Mouse (Mus musculus): ENCODE results near the gene Lpar1.
"Not testable (repeated sequence)": the region's sequence is repeated elsewhere in the genome, so short reads cannot be mapped to it uniquely, and the experiment has no call there.

Gene Lpar1

DNA sequence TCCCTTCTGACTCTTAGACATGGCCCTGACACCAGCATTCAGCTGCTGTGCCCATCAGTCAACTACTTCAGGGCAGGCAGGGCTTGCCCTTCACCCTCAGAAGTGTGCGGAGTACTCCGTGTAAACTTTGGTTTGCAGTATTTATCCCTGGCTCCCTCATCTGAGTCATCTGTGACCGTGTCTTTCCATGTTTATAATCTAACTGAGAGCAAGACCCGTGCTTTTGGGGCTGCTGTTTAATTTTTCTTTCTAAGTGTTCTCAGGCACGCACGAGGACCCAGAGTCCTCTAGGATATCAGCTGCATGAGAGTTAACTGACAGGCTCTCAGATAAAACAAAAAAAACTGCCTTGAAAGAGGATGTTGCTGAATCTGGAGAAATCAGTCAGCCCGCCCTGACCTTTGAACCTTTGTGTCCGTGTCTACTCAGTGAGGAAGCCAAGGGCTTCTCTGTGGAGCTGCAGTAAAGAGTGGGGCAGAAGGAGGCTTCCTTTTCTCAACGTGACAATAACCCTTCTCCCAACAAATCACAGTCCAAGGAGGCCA, 7.7 kb downstream of the Lpar1 start:
- DNase-seq (ENCODE audit: low spot score), result peak; percentile 18

DNA sequence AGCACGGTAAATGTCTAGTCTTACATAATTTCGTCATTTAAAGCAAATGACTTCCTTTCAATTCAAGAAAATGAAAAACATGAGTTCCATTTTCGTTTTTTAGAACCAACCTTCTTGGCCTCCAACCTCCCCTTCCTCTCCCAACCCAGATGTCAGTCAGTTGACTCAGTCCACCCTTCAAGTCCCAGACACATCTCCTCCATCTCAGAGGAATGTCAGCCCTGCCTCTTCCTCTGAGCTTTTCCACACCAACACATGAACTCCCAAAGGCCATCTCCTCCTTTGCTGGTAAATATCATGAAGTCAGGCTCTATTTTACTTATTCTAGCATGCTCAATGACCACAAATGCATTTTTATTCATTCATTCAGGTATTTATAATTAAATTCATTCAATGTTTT, 10.5 kb downstream of the Lpar1 start:
- DNase-seq (ENCODE audit: low spot score), result no peak

DNA sequence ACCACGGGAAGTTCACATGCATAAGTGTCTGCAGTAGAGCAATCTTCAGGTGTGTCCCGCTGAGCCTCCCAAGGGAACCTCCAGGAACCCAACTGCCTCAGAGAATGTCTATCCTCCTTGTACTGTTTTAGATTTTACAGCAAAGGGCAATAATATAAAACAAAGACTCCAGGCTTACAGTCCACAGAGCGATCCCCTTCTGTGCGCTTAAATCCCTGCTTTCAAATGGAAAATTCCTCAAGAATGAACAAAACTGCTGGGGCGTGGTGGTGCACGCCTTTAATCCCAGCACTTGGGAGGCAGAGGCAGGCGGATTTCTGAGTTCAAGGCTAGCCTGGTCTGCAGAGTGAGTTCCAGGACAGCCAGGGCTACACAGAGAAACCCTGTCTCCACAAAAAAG, 11.0 kb downstream of the Lpar1 start:
- not testable (repeated sequence) for DNase-seq (ENCODE audit: low spot score)

DNA sequence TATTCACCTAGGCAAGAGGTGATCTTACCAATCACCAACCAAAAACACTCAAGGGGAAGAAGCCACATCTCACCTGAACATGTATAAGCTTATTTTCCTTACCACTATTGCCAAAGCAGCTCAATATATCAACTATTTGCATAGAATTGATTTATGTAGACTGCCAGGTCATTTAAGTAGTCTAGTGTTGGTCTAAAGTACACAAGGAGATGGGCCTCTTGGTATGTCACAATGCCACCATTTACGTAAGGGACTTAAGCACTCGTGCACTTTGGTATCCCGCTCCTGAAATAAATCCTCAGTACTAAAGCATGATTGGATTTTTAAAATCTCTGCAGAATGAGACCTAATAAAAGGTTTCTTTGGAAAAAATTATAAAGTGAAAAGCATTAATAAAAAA, 12.9 kb downstream of the Lpar1 start:
- no peak for DNase-seq (ENCODE audit: low spot score)

DNA sequence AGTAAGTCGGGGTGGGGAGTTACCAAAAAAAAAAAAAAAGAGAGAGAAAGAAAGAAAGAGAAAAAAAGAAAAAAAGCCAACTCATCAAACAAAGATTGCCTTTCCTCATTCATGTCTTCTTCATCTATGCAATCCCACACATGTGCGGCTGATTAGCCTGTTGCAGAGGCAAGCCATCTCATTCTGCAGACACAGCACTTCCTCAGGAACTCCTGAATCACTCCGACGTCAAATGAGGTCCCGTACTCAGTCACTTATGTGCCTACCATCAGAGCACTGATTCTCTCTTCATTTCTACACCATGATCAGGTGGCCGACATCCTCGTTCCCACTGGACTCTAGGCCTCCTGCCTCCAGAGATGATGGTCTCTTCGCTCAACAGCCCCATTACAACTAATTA, 13.3 kb downstream of the Lpar1 start:
- DNase-seq (ENCODE audit: low spot score), result no peak

DNA sequence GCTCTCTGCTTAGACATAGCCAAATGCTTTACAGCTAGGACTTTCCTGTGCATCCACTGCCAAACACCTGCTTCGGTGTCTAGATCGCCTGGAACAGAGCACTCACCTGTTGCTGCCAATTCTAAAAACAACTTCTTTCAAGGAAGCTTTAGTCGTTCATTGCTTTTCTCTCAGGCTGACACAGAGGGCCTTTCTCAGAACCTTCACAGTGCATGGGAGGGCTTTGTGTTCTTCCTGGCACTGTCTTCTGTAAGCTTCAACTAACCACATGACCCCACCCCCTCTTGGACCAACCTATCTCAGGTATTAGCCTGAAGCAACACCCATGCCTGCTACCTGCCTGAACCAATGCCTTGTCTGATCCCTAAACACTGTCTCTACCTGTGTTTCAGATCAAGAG, 15.0 kb downstream of the Lpar1 start:
- no peak for DNase-seq (ENCODE audit: low spot score)

DNA sequence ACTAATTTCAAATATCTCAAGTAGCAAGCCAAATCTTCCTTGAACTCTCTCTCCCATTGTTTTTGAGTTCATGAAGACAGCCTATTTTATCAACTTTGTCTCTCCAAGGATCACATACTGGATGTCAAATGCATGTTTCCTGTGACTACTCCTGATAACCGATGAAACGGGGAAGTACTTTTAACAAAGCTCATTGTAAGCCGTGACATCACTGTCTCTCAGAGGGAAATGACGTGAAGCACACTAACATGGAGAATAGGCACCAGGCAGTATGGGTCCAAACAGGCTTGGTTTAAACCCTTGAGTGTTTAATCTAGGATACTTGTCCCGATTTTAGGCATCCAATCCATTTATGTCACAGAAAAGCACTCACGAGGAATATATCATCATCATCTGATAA, 17.9 kb downstream of the Lpar1 start:
- DNase-seq (ENCODE audit: low spot score), result no peak

DNA sequence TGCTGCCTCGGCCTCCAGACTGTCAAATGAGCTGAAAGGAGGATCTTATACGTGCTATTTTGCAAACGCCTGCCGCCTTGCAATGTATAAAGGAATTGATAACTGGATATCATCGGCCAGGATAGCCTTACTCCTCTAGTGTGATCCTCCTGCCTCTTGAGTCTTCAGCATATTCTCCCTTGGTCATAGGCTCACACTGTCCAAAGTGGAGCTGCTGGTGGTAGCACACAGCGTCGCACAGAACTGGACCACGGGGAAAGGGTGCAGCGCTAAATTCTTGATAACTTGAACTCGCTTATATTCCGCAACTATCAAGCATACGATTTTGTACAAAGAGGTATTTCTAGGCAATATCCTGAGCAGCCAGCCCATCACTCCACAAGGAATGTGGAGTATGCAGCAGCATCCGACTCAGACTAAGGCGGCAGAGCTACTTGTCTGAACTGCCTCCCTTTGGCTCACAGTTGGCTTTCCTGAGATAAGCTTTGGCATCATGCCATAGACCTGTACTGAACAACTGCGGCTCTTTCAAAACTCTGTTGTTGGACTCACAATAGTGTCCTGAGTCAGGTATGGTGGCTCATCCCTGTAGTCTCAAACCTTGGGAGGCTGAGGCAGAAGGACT, 18.9 kb downstream of the Lpar1 start:
- peak; percentile 33 for DNase-seq (ENCODE audit: low spot score)

DNA sequence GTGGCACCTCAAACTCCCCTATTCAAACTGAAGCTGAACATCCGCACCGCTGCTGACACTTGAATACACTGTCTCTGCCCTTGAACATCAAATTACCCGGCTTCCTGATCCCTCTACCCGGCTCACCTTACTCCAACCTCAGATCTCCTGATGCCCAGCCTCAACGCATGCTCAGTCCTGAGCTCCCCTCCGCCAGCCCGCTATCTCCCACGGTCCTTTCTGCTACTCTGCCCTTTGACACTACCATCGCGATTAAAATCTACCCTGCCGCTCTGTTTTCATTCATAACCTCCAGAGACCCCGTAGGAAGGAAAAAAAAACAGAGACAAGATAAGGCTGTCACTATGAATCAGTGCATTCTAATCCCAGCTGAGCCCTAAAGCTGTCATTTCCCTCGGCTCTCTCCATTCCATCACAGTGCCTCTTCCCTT, 19.5 kb downstream of the Lpar1 start:
- no peak for DNase-seq (ENCODE audit: low spot score)

DNA sequence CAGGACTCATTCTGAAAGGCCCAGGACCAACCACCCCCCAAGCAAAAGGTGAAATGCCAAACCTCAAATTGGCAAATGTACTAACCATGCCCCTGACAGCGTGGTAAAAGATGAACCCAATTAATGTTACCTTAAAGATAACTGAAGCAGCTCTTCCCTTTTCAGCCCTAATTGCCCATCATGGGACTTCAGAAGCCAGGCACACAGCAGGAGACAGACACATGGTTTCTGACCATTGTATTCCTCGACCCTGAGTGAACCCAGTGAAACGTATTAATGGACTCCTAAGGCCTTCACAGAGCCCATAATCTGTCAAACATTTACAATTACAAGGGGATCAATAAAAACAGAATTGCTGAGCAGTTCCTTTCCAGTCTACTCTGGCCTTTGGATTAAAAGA, 20.2 kb downstream of the Lpar1 start:
- DNase-seq (ENCODE audit: low spot score), result no peak

DNA sequence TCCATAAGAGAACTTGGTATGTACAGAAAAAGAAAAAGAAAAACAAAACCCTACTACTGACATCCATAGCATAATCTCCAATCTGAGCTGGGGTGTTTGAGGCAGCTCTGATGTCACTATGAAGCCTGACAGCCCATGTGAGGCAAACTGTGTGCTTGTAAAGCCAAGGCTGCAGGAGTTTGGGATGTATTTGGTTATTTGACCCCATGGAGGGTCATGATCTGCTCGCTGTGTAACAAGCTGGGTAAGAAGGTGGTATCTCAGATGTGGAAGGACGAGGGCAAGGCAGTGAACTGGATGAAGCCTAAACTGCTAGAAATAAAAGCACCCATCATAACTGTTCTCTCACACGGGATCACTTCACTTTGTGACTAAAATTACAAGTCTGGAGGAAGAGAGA, 21.4 kb downstream of the Lpar1 start:
- DNase-seq (ENCODE audit: low spot score), result no peak

DNA sequence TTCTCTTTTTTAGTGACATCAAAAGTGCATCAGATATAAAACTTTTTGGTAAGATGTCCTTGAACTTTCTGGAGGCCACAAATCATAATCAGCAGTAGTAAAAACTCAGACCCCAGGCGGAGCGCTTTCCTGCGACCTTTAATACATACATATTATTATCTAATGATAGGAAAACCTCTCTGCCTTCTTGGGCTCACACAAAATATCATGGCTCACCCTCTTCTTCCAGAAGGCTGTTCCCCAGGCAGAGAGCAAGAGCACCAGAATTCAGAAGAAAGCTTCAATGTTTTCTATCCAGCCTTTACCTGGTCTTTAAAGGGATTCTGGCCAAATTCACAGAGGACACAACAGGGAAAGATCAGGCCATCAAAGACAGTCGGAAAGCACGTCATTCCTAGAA, 23.0 kb downstream of the Lpar1 start:
- no peak for DNase-seq (ENCODE audit: low spot score)

DNA sequence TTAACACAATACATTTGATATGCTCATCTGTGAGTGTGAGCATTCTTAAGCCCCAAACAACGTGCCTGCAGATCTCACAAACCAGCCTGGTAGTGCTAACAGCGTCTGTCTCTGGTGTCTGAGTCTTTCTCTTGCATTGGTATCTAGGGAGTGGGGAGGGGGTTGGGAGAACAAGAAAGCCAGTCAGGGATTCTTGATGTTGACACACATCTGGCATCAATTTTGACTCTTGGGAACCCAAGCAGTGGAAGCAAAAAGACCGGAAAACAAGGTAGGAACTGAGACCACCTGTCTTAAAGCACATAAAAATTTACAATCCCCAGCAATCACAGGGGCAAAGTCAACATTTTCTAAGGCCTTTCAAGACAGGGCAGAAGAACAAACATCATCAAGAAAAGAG, 23.4 kb downstream of the Lpar1 start:
- no peak for DNase-seq (ENCODE audit: low spot score)

DNA sequence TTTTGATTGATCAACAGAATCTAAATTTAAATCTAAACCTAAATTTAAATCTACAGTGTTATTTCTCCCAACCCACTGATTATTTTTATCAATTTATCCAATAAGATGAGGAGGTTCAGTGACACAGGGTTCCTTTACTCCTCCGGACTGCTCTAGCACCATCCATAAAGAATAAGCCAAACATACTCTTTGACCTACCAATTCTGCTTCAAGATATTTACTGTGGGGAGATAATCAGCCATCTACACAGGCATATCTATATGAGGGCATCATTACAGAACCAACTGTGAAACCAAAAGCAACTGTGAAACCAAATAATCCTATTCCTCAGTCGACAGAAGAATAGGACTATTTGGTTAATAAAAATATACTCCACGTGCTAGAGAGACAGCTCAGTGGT, 25.8 kb downstream of the Lpar1 start:
- DNase-seq (ENCODE audit: low spot score), result no peak

DNA sequence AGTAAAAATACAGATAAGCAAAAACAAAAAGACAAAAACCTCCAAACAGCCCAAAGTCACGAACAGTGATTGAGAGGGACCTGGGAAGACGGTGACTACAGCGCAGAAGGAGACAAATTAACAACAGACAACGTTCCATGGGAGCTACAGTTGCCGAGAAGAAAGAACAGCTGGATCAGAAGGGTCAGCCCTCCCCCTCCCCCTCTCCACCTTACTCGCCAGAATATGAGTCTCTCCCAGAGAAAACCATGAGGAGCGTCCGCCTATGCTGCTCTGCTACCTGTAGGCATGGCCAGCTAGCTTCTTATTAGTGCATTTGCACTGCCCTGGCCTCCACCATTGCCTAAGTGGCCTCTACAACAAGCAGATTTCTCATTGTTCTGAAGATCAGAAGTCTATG, 32.6 kb downstream of the Lpar1 start:
- DNase-seq (ENCODE audit: low spot score), result no peak

DNA sequence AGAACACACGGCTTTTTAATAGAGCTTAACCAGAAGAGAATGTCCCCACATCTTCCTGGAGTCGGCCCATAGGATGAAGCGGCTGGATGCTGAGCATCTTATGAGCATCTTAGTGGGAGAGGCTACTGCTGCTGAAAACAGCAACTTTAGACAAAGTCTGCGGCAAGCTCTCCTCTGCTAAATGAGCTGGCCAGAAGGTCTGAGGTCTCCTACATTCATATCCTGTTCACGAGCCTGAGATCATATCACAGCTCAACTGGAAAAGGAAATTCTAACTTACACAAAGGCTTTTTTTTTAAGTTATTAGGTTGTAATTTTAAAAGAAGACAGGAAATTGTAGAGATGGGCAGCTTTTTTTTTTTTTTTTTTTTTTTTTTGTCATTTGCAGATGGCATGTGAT, 33.2 kb downstream of the Lpar1 start:
- DNase-seq (ENCODE audit: low spot score), result no peak

DNA sequence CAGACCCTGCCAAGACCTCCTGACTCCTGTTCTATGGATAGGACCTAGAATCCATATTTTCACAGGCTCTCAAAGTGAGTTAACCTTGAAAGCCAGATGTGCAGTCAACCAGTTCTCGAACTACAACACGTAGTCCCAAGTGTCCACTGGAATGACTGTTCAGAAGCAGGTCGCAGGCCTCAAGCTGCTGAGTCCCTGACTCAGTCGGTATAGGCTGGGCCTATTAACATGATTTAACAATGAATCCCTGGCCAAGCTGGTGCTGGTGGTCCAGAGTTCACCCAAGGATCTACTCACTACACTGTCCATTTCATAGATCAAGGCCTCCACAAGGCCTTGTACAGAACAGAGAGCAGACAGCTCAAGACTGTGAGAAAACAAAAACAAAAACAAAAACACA, 33.8 kb downstream of the Lpar1 start:
- DNase-seq (ENCODE audit: low spot score), result no peak

DNA sequence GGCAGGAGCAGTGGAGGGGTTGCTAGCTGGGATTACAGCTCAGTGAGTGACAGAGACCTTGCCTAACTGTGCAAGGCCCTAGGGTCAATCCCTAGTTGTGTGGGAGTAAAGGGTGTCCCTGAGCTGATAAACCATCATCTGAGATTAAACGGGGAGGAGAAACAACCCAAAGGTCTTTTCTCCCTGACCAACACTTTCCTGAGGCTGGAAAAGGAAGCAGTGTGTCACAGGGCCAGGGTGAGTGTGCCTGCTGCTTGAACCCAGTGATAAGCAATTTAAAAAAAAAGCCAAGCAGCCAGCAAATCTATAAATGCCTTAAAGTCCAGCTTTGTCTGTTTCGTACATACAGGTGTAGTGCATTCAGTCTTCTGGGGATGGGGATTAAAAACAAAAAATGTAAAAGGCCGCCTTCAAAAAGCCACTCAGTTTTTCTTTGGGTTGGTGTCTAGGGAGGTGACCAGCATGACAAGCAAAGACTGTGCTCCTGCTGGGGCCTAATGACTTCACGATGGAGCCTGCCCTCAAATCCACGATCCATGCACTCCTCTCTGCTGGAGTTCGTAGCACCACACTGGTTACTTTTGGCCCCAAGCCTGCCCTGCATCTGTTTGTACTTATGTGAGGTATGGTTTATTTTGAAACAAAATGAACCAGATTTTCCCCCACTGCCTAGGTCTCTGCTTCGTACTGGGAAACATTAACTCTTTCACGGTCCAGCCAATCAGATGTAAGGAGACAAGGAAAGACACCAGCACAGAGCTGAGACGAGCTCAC, 35.3 kb downstream of the Lpar1 start:
- DNase-seq (ENCODE audit: low spot score), result no peak

DNA sequence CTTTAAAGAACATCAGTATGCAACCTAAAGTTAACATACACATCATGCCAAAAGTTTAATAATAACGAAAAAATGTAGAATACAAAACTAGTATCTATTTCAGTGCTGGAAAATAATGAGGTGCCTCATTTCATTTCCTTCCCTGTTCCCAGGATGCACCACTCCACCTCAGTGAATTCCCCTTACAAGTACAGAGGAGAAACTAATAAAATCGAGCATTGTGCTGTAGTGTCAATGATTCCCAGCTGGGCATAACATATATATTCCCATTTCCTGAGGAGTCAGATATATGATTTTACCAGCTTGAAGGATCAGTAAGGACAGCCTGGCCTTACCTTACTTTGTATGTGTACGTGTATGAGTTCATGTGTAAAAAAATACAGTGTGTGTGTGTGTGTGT, 36.9 kb downstream of the Lpar1 start:
- DNase-seq (ENCODE audit: low spot score), result no peak

DNA sequence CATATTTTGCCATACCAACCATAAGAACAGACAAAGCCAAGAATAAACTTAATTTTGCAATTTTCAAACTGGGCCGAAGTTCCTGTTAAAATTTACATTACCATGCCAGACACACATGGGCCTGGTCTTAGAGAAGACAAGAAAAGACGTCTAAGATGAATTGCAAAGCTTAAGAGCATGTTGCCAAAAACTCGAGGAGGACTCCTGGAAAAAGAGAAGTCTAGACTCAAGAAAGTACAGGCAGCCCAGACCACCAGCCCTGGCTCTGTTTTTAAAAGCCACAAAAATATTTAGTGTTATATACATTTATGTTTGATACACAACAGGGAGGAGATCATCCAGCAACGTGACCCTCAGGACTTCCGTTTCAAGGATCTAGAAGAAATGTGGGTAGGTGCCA, 37.5 kb downstream of the Lpar1 start:
- DNase-seq (ENCODE audit: low spot score), result no peak

DNA sequence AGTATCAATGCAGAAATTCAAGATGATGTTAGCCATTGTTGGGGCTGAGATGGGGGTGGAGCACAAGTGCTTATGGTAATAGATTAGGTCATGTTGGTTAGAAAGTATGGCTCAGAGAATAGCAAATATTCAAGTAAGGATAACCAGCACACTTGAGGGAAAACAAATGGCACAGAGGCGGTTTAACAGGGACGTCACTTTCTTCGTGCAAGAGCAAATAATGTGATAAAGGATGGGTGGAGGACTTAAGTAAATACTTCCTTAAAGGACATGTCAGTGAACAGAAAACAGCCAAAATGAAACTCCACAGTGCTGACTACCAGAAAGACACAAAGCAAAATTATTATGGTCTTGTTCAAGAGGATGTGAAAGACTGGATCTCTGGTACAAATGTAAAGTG, 42.1 kb downstream of the Lpar1 start:
- DNase-seq (ENCODE audit: low spot score), result no peak

DNA sequence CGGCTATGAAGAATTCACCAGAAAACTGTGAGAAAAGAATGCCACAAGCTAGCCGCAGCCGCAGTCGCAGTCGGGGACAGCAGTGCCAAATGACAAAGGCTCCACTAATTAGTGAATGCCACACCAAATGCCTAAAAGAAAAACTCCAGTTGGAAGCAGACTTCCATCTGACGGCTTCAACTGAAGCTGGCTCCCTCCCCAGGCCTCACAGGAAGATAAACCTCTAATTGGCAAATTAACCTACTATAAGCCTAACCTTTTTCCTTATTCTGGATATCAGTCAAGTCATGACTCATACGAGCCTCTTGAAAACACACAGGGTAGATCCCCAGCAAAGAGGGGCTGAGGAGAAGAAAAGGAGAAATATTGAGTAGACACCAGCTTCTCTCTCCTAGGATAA, 44.9 kb downstream of the Lpar1 start:
- DNase-seq (ENCODE audit: low spot score), result no peak

DNA sequence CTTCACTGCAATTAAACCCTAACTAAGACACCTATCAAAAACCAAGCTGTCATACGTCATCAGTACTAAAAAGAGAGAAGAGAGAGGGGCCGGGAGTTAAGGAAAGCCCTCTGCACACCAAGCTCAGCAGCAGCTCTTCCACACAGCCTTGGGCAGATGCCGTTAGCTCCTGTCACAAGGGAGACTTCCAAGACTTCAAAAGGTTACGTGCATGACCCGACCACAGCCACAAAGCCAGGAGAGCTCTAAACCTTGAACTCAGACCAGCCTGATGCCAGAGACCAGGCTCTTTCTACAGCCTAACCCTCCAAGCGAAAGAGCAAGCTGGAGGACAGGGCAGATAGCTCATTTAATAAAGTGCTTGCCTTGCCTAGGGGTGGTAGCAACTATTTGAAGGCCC, 46.2 kb downstream of the Lpar1 start:
- DNase-seq (ENCODE audit: low spot score), result no peak
